Mouse (Mus musculus): ENCODE results near the gene Cd47. TPM values are rescaled to one million over a fixed set of nuclear protein-coding genes. Genes with fewer than 3 reads are reported as not detected.

The Cd47 gene
- total RNA-seq, 2 experiments from 2014 or later = 213 to 435 TPM

Other genes starting within 250 kb of the Cd47 start
- gene Ift57, start 101.3 kb upstream of the Cd47 start, total RNA-seq (2015) = 42.0 and 48.9 TPM in 2 replicates
- gene Ift57, start 101.3 kb upstream of the Cd47 start, total RNA-seq (2017) = 60.5 and 74.2 TPM in 2 replicates

Data from megakaryocyte progenitor cell, adult 5-6 weeks (primary cell).